Mouse (Mus musculus) embryonic fibroblast, embryonic 13.5 days (primary cell): ENCODE data around the gene Dpm3. TPM values are rescaled to one million over a fixed set of nuclear protein-coding genes. Genes with fewer than 3 reads are reported as not detected.

ENCODE experiments used
- H3K27ac ChIP-seq: 2 replicates; pipeline ENCODE4 v1.5.1; 2012; ENCODE audit warnings: low read length, control low read depth, inconsistent platforms; ENCODE audit not compliant: insufficient read depth
- H3K4me1 ChIP-seq: 2 replicates; pipeline ENCODE4 v1.6.1; 2011; ENCODE audit warnings: low read length; ENCODE audit not compliant: control insufficient read depth, insufficient read depth
- H3K4me3 ChIP-seq: 2 replicates; pipeline ENCODE4 v1.5.1; 2011; ENCODE audit warnings: mild to moderate bottlenecking, control low read depth, low read length; ENCODE audit not compliant: insufficient read depth
- CTCF ChIP-seq: IDR thresholded peaks from 2 replicates; pipeline ENCODE4 v1.5.1; 2011; ENCODE audit warnings: mild to moderate bottlenecking, control low read depth, low read length, moderate library complexity, borderline replicate concordance; ENCODE audit not compliant: insufficient read depth
- POLR2A ChIP-seq: IDR thresholded peaks from 2 replicates; pipeline ENCODE4 v1.6.1; 2011; ENCODE audit warnings: low read depth, mild to moderate bottlenecking, control low read depth, low read length, moderate library complexity
- polyA plus RNA-seq: library from polyadenylated mRNA; stranded (reverse); fragments of >200 nt; gene quantifications from 2 replicates; pipeline ENCODE4 v1.2.4, GENCODE M21; 2011; ENCODE audit warnings: low read depth; ENCODE audit not compliant: missing spikeins, insufficient read length

Gene Dpm3
- polyA plus RNA-seq, 1 experiment = 51.3 TPM

DNA sequence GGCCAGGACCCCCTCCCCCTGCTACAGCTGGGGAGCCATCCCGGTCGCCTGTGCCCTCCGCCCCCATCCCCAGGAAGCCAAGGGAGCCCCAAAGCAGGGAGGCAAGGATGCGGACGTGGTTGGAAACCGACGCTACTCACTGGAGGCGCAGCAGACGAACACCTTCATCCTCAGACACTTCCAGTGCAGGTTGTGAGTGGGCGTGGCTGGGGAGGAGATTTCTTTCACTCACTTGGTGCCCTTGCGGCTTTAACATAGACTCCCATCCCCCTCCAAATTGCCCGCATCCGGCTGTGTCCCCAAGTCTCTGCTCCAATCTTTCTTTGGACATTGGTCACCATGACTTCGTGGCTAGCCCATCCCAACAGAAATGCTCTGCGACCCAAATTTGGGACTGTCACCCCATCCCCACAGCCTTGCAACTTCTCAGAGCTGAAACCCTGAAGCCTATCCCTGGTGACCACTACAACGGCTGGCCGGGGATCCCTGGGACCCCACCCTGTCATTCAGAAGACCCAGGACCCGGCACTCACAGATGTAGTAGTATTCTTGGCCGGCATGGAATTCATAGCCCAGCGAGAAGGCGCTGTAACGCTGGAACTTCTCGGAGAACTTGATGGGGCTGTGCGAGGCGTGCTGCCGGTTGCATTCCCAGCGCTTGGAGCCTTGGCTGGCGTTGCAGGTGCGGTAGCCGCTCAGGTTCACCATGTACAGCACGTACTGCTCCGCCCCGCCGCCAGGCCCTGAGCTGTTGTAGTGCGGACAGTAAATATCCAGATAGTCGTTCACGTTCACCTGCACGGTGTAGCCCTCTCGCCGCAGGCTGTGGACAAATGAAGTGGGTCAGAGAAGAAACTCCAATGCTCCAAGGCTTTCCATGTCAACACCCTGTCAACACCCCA, 57.0 kb downstream of the Dpm3 start:
- H3K4me3 ChIP-seq = no peak overlapping the region
- TF ChIP-seq POLR2A (no peak), CTCF (no peak)
- no peak overlapping the region for H3K27ac ChIP-seq
- H3K4me1 ChIP-seq = no peaks in the 10 kb centered on the region

Other genes starting within 250 kb of the Dpm3 start
- 15.4 and 17.8 TPM in 2 replicates for gene Rusc1, start 166.0 kb upstream of the Dpm3 start, polyA plus RNA-seq
- not detected in 2 replicates for gene Gm43738, start 158.3 kb upstream of the Dpm3 start, polyA plus RNA-seq
- gene Fdps, start 157.4 kb upstream of the Dpm3 start, polyA plus RNA-seq = 145 and 176 TPM in 2 replicates
- gene Pklr, start 123.2 kb upstream of the Dpm3 start, polyA plus RNA-seq = not detected in 2 replicates
- 0.32 and 1.0 TPM in 2 replicates for gene Hcn3, start 99.2 kb upstream of the Dpm3 start, polyA plus RNA-seq
- gene Clk2, start 94.6 kb upstream of the Dpm3 start, polyA plus RNA-seq = 45.3 and 57.5 TPM in 2 replicates
- gene Scamp3, start 81.9 kb upstream of the Dpm3 start, polyA plus RNA-seq = 75.7 and 91.2 TPM in 2 replicates
- 46.9 and 49.5 TPM in 2 replicates for gene Fam189b, start 76.2 kb upstream of the Dpm3 start, polyA plus RNA-seq
- 86.8 and 103 TPM in 2 replicates for gene Gba, start 56.4 kb upstream of the Dpm3 start, polyA plus RNA-seq
- gene Thbs3, start 44.2 kb upstream of the Dpm3 start, polyA plus RNA-seq = 60.8 and 83.1 TPM in 2 replicates
- gene Mtx1, start 32.3 kb upstream of the Dpm3 start, polyA plus RNA-seq = 96.9 and 98.6 TPM in 2 replicates
- 1.1 and 2.5 TPM in 2 replicates for gene Muc1, start 30.3 kb upstream of the Dpm3 start, polyA plus RNA-seq
- gene Krtcap2, start 13.4 kb upstream of the Dpm3 start, polyA plus RNA-seq = 265 and 289 TPM in 2 replicates
- gene Trim46, start 13.0 kb upstream of the Dpm3 start, polyA plus RNA-seq = 14.2 and 24.2 TPM in 2 replicates
- 91.5 and 103 TPM in 2 replicates for gene Slc50a1, start 11.2 kb downstream of the Dpm3 start, polyA plus RNA-seq
- gene Efna1, start 21.8 kb downstream of the Dpm3 start, polyA plus RNA-seq = 4.1 and 7.1 TPM in 2 replicates
- gene Efna3, start 63.6 kb downstream of the Dpm3 start, polyA plus RNA-seq = 7.1 and 8.7 TPM in 2 replicates
- gene Efna4, start 78.7 kb downstream of the Dpm3 start, polyA plus RNA-seq = 11.2 and 11.4 TPM in 2 replicates
- 112 and 136 TPM in 2 replicates for gene Adam15, start 90.6 kb downstream of the Dpm3 start, polyA plus RNA-seq
- gene Dcst2, start 102.6 kb downstream of the Dpm3 start, polyA plus RNA-seq = not detected in 2 replicates
- not detected in 2 replicates for gene Dcst1, start 105.9 kb downstream of the Dpm3 start, polyA plus RNA-seq
- 46.9 and 56.0 TPM in 2 replicates for gene Zbtb7b, start 135.4 kb downstream of the Dpm3 start, polyA plus RNA-seq
- gene Lenep, start 143.4 kb downstream of the Dpm3 start, polyA plus RNA-seq = not detected in 2 replicates
- gene Flad1, start 152.5 kb downstream of the Dpm3 start, polyA plus RNA-seq = 10.9 and 11.2 TPM in 2 replicates
- 142 and 174 TPM in 2 replicates for gene Cks1b, start 159.0 kb downstream of the Dpm3 start, polyA plus RNA-seq
- 224 and 227 TPM in 2 replicates for gene Shc1, start 159.1 kb downstream of the Dpm3 start, polyA plus RNA-seq
- 42.4 and 45.2 TPM in 2 replicates for gene Pygo2, start 170.9 kb downstream of the Dpm3 start, polyA plus RNA-seq
- 90.9 and 91.6 TPM in 2 replicates for gene Pbxip1, start 177.3 kb downstream of the Dpm3 start, polyA plus RNA-seq
- gene Pmvk, start 195.2 kb downstream of the Dpm3 start, polyA plus RNA-seq = 16.3 and 21.0 TPM in 2 replicates